Mouse (Mus musculus): Measurements from ENCODE around the gene Map4k2.

DNA sequence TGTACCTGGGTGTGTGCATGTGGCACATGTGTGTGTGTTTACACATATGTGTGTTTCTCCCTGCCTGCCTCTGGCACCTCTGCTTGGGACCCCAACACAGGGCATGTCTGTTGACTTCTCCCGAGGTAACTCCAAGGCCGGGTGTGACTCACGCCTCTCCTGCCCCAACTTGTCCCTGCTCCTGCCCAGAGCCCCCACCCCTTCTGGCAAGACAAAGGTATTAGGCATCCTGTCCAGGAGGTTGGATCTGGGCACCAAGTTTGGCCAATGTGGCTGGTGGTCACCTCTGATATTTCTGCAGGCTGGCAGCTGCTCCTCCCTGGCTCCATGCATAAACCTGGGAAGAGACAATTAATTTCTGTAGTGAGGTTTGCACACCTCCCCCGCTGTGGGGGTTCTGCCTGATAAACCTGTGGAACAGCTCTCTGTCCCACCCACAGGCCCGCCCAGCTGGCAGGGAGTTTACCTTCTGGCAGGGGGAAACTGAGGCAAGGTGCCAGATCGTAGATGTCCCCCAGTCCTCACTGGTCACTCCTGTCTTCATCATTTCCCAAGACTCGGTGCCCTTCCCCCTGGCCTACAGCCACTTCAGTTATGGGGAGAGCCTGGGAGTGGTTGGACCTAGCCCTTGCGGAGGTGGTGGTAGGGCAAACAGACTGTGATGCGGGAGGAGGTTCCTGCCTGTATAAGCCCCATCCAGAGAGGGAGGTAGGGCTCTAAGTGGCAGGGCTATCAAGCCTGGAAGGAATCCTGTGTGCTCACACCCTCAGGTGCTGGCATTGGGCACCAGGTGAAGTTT, 33.0 kb upstream of the Map4k2 start:
- TF ChIP-seq EP300 (IDR thresholded peaks at IDR 0.05; ENCODE audit: insufficient read depth, low read depth, low read length) (no peak), POLR2A (IDR thresholded peaks at IDR 0.05; ENCODE audit: insufficient read depth, low read length) (no peak)

Data from ES-Bruce4 (cell line).